In genomic region chr19:7753371-7753770, GRCm38 (mm10) we compare ENCODE assay signal across 14 mouse cellular contexts. TPM values are rescaled to one million over a fixed set of nuclear protein-coding genes. Genes with fewer than 3 reads are reported as not detected.
"Had no signal": no experiment of that assay in that cellular context is flagged by ENCODE, and none has a peak within 500 bp of the region (broad histone marks: within the 10 kb centered on the region; RNA-seq: fewer than 3 reads in every experiment).

No protein-coding gene starts in this region.

RNA-seq across cellular contexts. Expression of gene Slc22a19, which starts 42.3 kb away (rescaled TPM):
- total RNA-seq: neutrophil, adult 5-6 weeks had no signal
- polyA plus RNA-seq: neural tube, embryonic 13.5 days; neural tube, embryonic 14.5 days; neural tube, embryonic 15.5 days; small intestine, adult 2 months; spleen, adult 2 months; stomach, embryonic 14.5 days; stomach, embryonic 15.5 days; stomach, embryonic 16.5 days; stomach, postnatal 0 days; thymus, adult 2 months; thymus, postnatal 0 days; urinary bladder, adult 2 months had no signal

RNA-seq across cellular contexts. Expression of gene Slc22a26, which starts 49.1 kb away (rescaled TPM):
- total RNA-seq: neutrophil, adult 5-6 weeks had no signal
- polyA plus RNA-seq: neural tube, embryonic 13.5 days; neural tube, embryonic 14.5 days; neural tube, embryonic 15.5 days; small intestine, adult 2 months; spleen, adult 2 months; stomach, embryonic 14.5 days; stomach, embryonic 15.5 days; stomach, embryonic 16.5 days; stomach, postnatal 0 days; testis, adult 2 months; thymus, adult 2 months; thymus, postnatal 0 days; urinary bladder, adult 2 months had no signal
